Mouse (Mus musculus) spleen, adult 2 months (tissue): ENCODE results near the gene Snx3. TPM values are rescaled to one million over a fixed set of nuclear protein-coding genes. Genes with fewer than 3 reads are reported as not detected.

ENCODE experiments used
- DNase-seq, 2 experiments: peaks; one replicate each; pipeline versions ENCODE4 v3.0.0 to v3.0.0-alpha.2; 2012 to 2021; ENCODE audit warnings: low spot score in 2 of 2, low read depth in 1 of 2
- H3K27ac ChIP-seq: fragments of 200-500 bp; 2 replicates; pipeline ENCODE4 v1.5.1; 2012; ENCODE audit warnings: low read length, inconsistent platforms; ENCODE audit not compliant: insufficient read depth
- H3K27me3 ChIP-seq: fragments of 200-500 bp; 2 replicates; pipeline ENCODE4 v1.6.1; 2012; ENCODE audit warnings: mild to moderate bottlenecking, moderate library complexity, low read length, inconsistent platforms; ENCODE audit not compliant: control insufficient read depth, insufficient read depth
- H3K36me3 ChIP-seq: fragments of 200-500 bp; 2 replicates; pipeline ENCODE4 v1.6.1; 2012; ENCODE audit warnings: mild to moderate bottlenecking, low read length, inconsistent platforms; ENCODE audit not compliant: control insufficient read depth, insufficient read depth
- H3K4me1 ChIP-seq: fragments of 200-500 bp; 2 replicates; pipeline ENCODE4 v1.6.1; 2011; ENCODE audit warnings: inconsistent platforms; ENCODE audit not compliant: control insufficient read depth, insufficient read depth, insufficient read length
- H3K4me3 ChIP-seq: fragments of 200-500 bp; 2 replicates; pipeline ENCODE4 v1.5.1; 2011; ENCODE audit warnings: mild to moderate bottlenecking, inconsistent platforms; ENCODE audit not compliant: insufficient read depth, insufficient read length; ENCODE audit errors: extremely low read depth
- CTCF ChIP-seq: fragments of 200-500 bp; IDR thresholded peaks from 2 replicates; pipeline ENCODE4 v1.5.1; 2011; ENCODE audit warnings: mild to moderate bottlenecking, inconsistent platforms; ENCODE audit not compliant: insufficient read depth, insufficient read length, insufficient replicate concordance; ENCODE audit errors: extremely low read depth
- POLR2A ChIP-seq: fragments of 200-500 bp; IDR thresholded peaks from 2 replicates; pipeline ENCODE4 v1.6.1; 2011; ENCODE audit warnings: low read depth, low read length, inconsistent platforms
- WGBS: fragments of 180-500 bp; shearing (Covaris S2); methylation state at CpG from one replicate; pipeline ENCODE4 v1.1.7; 2018; 5-methylcytosine and 5-hydroxymethylcytosine counted together
- polyA plus RNA-seq: library from polyadenylated mRNA; depleted of rRNA; stranded (reverse); fragments of >200 nt; gene quantifications from 2 replicates; pipeline ENCODE4 v1.2.3, GENCODE M21; 2012

The Snx3 gene
- polyA plus RNA-seq, 1 experiment: 152 TPM

GRCm38 (mm10) chr10:42510141-42510540 is 8.3 kb downstream of the Snx3 start:
- TF ChIP-seq CTCF (no peak), POLR2A (no peak)
- no peak overlapping the region for H3K27ac ChIP-seq
- 91% methylated on average over 6 of the region's 6 CpGs for WGBS
- H3K4me1 ChIP-seq: no peaks in the 10 kb centered on the region; the same call in 1 of the 2 replicates
- no peak overlapping the region for H3K4me3 ChIP-seq
- no peak for DNase-seq
- H3K27me3 ChIP-seq: no peaks in the 10 kb centered on the region
- H3K36me3 ChIP-seq: peaks cover 7% of the 10 kb centered on the region

- Histone ChIP-seq H3K36me3 (peaks cover 7% of the 10 kb centered on the region), H3K27me3 (no peaks in the 10 kb centered on the region), H3K27ac (no peak overlapping the region), H3K4me1 (no peaks in the 10 kb centered on the region), H3K4me3 (no peak overlapping the region)
- no peak for DNase-seq
- TF ChIP-seq POLR2A: no peak
- TF ChIP-seq CTCF: no peak
- WGBS: 83% methylated on average over 6 of the region's 6 CpGs
Measured at GRCm38 (mm10) chr10:42511184-42512135, 9.6 kb downstream of the Snx3 start.

GRCm38 (mm10) chr10:42514125-42514524 is 12.3 kb downstream of the Snx3 start:
- Histone ChIP-seq H3K36me3 (peaks cover 4% of the 10 kb centered on the region; the same call in 1 of the 2 replicates), H3K27me3 (no peaks in the 10 kb centered on the region), H3K27ac (no peak overlapping the region), H3K4me1 (no peaks in the 10 kb centered on the region), H3K4me3 (no peak overlapping the region)
- no peak for TF ChIP-seq CTCF
- TF ChIP-seq POLR2A: no peak
- DNase-seq: no peak

- WGBS: 75% methylated on average over 8 of the region's 8 CpGs
- TF ChIP-seq POLR2A (no peak), CTCF (no peak)
- H3K36me3 ChIP-seq: peaks cover 4% of the 10 kb centered on the region
- no peak overlapping the region for H3K4me3 ChIP-seq
- no peak for DNase-seq
- H3K27me3 ChIP-seq: no peaks in the 10 kb centered on the region
- H3K27ac ChIP-seq: no peak overlapping the region
- H3K4me1 ChIP-seq: no peaks in the 10 kb centered on the region
Measured at GRCm38 (mm10) chr10:42518363-42518762, 16.5 kb downstream of the Snx3 start.

GRCm38 (mm10) chr10:42521315-42521981 is 19.6 kb downstream of the Snx3 start:
- Histone ChIP-seq H3K4me1 (no peaks in the 10 kb centered on the region), H3K4me3 (no peak overlapping the region), H3K27me3 (no peaks in the 10 kb centered on the region), H3K36me3 (peaks cover 6% of the 10 kb centered on the region), H3K27ac (no peak overlapping the region)
- WGBS: 72% methylated on average over 5 of the region's 5 CpGs
- no peak for TF ChIP-seq CTCF
- no peak for TF ChIP-seq POLR2A
- no peak for DNase-seq

GRCm38 (mm10) chr10:42522912-42523311 is 21.1 kb downstream of the Snx3 start:
- no peak for DNase-seq
- no peak overlapping the region for H3K27ac ChIP-seq
- H3K27me3 ChIP-seq: no peaks in the 10 kb centered on the region
- no peak overlapping the region for H3K4me3 ChIP-seq
- H3K36me3 ChIP-seq: peaks cover 4% of the 10 kb centered on the region
- 86% methylated on average over 2 of the region's 2 CpGs for WGBS
- H3K4me1 ChIP-seq: no peaks in the 10 kb centered on the region
- TF ChIP-seq POLR2A: no peak
- TF ChIP-seq CTCF: no peak

GRCm38 (mm10) chr10:42523556-42524162 is 21.8 kb downstream of the Snx3 start:
- Histone ChIP-seq H3K36me3 (peaks cover 6% of the 10 kb centered on the region), H3K27ac (no peak overlapping the region), H3K4me1 (no peaks in the 10 kb centered on the region)

More at GRCm38 (mm10) chr10:42523556-42524162, 21.8 kb downstream of the Snx3 start:
- 92% methylated on average over 11 of the region's 11 CpGs for WGBS
- H3K27me3 ChIP-seq: no peaks in the 10 kb centered on the region
- TF ChIP-seq CTCF (no peak), POLR2A (no peak)
- no peak overlapping the region for H3K4me3 ChIP-seq
- DNase-seq: no peak
